Mouse (Mus musculus): ENCODE data around the gene Fam102b.

The Fam102b gene

DNA sequence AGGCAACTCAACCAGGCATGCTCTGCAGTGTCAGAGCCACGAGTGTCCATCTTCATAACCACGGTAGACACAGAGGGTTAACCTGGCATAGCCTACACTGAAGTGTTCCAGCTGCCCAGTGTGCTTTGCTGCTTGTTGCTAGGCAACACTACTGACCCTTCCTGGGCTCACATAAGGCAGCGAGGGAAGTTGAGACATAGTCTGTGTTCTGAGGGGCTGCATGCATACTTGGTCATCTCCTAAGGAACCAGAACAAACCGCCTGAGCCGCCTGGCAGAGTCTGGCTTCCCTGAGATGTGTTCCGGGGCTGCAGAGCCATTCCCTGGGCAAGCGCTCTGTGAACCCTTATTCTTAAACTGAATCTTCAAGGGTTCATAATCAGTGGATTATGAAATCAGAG is 66.2 kb downstream of the Fam102b start:
- no peak for DNase-seq (ENCODE audit: low read depth, low spot score)

DNA sequence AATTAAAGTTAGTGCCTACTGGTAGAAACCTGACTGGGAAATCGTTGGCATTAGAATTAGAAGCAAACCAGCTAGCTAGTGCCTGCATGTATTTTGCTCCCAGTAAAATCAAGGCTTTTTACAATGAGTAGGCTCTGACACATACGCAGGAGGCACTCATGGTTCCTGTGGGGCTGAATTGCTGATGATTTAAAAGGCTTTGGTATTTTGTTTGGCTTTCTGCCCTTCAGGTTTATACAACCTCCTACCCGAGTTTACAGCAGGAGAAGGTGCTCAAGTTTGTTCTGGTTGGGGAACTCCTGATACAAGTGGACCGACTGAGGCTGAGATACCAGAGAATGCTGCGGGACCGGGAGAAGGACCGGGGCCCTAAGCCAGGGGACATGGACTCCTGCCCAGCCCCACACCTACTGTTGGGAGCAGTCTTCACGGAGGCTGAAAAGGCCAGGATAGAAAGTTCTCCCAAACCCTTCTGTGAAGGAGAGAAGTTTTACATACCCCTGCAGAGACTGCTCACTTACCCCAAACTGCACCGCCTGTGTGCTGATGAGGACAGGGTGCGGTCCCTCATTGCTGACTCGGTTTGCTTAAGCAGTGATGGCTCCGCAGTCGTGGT is 67.6 kb downstream of the Fam102b start:
- no peak for DNase-seq (ENCODE audit: low read depth, low spot score)

DNA sequence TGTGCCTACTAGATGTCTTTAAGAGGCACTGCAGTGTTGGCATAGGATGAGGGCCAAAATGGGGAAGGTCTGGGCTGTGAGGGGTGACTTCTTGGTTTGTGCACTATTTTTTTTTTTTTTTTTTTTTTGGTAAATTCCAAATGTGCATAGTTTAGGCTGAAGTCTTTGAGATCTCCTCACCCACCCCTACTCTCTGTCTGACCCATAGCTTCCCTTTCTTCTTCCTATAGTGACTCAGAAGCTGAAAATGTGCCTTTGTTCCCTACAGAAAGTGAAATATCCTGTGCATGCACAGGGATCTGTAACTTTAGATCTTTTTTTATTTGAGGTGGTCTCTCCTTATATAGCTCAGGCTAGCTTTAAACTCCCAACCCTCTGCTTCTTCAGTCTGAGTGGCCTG is 69.4 kb downstream of the Fam102b start:
- no peak for DNase-seq (ENCODE audit: low read depth, low spot score)

DNA sequence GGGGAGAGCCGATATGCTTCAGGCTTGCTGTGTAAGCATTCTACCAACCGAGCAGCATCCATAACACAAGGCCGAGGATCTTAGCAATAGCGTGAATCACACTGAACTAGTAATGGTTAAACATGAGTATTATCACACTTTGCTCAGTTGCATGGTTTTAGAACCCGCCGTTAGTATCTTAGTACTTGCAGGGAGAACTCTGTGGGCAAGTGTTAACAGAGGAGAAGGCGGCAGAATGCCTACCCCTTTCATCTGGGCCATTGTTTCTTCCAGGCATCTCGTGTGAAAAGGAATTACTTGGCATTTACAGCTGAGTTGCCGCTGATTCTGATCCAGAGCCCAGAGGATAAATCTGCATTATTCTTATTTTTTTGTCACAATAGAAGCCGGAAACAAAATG is 86.4 kb downstream of the Fam102b start:
- no peak for DNase-seq (ENCODE audit: low read depth, low spot score)

DNA sequence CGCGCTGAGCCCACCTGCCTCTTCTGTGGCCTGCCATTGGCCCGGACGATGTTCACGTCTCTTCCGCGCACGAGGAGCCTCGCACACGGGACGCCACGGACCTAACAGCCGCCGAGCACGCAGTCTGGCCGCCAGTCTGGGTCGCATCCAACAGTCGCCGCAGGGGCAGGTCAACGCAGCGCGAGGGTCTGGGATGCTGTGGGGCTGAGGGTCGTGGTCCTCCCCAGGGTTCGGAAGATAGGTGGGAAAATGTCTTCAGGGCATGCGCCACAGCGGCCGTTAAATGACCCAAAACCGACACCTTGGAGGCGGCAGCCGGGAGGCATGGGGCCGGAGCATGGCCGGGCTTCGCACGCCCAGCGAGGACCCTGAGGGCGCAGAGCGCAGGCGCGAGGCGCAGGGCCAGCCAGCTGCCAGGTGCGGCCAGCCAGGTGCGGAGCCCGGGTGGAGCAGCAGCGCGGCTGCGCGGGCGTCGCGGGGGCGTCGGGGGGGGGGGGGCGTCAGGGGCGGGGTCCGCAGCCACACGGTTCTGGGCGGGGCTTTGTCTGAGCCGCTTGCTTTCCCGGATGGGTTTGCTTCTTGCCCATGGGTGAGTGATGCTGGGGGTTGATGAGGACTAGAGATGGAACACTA is 87.3 kb downstream of the Fam102b start, which contains the start of gene Gm9857:
Gene Gm9857, minus strand, starts transcription at position 445 of the 633 bp plus-strand sequence.
- peak; percentile 20 for DNase-seq (ENCODE audit: low read depth, low spot score)

DNA sequence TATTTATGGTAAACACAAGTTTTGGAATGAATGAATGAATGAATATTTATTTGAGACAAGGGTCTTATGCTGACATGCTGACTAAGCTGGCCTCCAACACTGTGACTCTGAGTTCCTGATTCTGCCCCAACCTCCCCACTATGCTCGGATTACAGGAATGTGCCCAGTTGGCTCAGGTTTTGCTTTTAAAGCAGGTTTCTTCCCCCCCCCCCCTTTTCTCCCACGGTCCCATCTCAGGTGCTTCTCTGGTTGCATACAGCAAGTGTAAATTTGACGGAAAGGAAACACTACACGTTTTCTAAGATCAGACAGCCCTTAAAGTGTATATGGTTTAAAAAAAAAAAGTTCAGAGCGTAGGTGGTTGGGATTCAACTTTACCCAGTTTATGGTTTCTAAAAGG is 87.8 kb downstream of the Fam102b start, which contains the start of gene Henmt1:
Gene Henmt1, plus strand, starts transcription at position 301 of the 400 bp plus-strand sequence.
- DNase-seq (ENCODE audit: low read depth, low spot score) = no peak

DNA sequence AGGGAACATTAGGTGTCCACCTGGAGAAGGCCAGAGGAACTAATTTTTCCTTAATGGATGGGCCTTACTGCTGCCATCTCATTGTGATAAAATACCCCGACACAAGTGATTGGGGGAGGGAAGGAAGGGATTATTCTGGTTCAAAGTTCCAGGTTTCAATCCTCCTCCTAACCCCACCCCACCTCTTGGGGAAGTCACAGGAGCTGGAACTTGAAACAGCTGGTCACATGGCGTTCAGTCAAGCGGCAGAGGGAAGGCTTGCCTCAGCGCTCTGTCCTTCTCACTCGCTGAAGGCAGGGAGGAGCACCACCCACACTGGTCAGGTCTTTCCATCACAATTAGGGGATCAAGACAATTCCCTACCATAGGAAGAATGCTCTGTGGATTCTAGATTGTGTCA is 88.7 kb downstream of the Fam102b start:
- DNase-seq (ENCODE audit: low read depth, low spot score) = no peak

DNA sequence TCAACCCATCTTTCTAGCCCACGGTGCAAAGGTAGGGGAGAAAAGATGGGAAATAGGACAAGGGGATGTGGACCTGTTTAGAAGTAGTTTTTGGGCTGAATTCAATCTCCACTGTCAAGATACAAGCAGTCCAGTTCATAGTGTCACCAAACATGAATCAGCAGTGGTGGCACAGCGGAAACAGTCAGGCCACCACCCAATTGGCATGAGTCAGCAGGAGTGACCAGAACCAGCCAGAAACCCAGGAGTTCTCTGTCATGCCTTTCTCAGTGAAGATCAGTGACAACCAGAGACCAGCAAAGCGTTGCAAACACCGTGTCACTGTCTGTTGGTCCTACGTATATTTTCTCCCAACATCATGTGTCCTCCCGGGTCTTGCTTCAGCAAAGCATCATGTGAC is 93.8 kb downstream of the Fam102b start:
- no peak for DNase-seq (ENCODE audit: low read depth, low spot score)

DNA sequence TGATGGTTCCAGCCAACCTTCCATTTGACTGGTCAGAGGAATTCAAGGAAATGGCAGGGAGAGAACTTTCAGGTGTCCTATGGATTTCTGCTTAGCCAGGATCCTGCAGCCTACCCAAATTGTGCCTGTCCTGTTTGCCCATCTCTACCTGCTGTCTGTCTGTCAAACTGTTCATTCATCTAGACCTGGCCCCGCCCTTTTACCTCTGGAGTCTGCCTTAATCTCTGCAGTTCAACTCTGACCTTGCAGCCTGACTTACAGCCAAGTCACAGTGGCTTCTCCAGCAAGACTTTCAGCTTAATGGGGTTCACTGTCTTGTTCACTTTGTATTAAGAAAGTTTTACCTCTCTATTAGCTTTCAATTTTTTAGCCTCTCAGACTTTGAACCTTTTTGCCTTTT is 101.1 kb downstream of the Fam102b start:
- DNase-seq (ENCODE audit: low read depth, low spot score) = no peak

DNA sequence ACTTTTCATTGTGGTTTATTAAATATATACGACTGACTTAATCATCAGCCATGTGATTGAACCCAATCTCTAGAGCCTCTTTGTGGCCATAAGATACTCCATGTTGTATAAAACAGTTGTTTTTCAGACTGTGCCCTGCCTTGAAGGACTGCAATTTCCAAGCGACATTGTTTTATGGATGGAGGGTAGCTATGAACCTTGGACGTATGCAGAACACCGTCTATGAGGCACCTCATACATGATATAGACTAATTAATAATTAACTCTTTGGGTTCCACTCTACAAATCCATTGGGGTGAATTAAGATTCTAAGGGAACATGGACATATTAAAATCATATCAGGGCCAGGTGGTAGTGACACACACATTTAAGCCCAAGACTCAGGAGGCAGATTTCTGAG is 101.7 kb downstream of the Fam102b start:
- no peak for DNase-seq (ENCODE audit: low read depth, low spot score)

DNA sequence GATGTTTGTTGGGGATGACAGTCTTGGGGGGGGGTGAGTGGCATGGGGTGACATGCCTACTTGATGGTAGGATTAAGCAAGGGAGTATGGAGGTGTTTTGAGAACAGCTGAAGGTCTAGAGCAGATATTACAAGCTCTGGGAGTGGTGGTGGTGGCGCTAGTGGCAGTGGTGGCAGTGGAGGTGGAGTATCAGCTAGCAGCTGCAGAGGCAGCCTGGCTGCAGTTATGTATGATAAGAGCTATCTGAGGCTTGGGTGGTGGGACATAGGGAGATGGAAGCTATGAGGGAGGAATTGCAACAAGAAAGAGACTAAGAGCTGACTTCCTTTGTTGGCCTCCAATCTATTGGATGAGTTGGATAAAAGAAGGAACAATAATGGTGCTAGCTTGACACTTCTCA is 105.6 kb downstream of the Fam102b start:
- DNase-seq (ENCODE audit: low read depth, low spot score) = no peak
